Mouse (Mus musculus) duodenum, adult 2 months (tissue): ENCODE measurements around the gene Hnrnpm. TPM values are rescaled to one million over a fixed set of nuclear protein-coding genes. Genes with fewer than 3 reads are reported as not detected.

Experiments
- polyA plus RNA-seq: library from polyadenylated mRNA; depleted of rRNA; stranded (reverse); fragments of >200 nt; gene quantifications from 2 replicates; pipeline ENCODE4 v1.2.3, GENCODE M21; 2012; ENCODE audit warnings: low replicate concordance; rRNA removed

The Hnrnpm gene
- 47.0 and 51.6 TPM in 2 replicates for polyA plus RNA-seq

DNA sequence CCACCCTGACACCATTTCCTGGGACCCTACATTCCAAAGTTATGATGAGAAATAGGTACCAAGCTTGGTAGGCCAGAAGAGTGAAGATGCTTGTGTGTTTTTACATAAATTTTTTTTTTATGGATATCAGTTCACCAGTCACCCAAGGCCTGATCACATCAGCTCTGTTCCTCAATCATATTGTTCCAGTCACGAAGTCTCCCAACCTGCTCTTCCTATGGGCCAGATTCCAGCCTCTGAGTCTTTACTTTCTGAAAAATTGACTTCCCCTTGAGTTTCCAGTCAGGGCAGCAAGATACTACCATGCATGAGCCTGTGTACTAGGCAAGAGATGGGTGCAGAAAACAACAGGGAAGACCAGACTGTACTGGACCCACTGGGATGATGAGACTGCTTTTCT lies at the start of gene Hnrnpm:
TSS of gene Hnrnpm (minus strand) at position 101 of the 400 bp plus-strand sequence.

DNA sequence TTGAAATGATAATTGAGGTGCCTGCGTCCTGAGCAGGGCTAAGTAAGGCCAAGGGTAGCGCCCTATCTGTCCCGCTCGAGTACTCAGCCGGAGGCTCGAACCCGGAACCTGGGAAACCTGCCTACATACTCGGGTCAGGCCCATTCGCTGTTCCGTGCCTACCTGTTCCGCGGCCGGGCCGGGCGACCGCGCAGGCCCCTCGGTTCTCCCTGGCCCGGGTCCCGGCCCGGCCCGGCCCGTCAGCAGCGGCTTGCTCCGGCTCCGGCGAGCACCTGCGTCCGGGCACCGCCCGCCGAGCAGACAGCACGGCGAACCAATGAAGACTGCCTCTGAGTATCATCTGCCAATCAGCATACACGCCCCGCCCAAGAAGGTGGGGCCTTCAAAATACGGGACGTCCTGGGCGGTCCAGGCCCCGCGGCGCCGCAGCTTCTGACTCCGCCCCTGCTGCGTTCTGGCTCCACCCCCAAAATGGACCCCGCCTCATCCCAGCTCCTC lies 31.8 kb upstream of the Hnrnpm start, which contains the start of gene March2:
TSS of gene March2 (minus strand) at position 287 of the 498 bp plus-strand sequence.

DNA sequence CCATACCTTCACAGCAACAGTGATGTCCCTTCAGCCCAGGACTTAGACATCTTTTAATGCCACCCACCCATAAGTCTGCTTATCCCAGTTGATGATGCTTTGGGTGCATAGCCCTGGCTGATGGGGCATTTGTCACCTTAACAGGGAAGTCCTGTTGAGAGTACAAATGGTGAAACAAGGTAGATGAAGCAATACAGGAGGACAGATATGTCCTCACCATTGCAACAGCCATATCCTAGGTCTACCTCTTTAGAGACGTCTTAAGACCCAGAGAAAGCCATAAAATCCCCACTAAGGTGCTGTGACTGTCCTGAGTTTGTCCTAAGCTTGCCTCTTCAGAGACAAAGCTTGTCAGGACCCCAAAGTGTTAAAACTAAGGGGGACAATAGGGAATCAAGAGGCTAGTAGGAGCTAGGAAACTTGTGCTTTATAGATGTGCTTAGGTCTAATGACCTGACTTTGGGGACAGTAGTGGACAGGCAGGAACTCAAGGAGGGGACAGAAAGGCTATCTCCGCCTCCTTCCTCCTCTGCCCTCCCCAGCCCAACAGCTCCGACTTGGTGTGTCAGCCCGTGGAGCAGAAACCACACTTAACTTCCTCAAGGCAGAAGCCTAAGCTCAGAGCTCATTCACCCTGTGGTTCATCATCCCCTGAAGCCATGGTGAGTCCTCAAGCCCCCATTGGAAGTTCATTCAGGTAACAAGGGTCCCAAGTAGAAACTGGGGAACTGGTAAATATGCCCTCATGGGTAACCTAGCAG lies 49.0 kb downstream of the Hnrnpm start, which contains the start of gene Pram1:
TSS of gene Pram1 (plus strand) at position 541 of the 761 bp plus-strand sequence.

DNA sequence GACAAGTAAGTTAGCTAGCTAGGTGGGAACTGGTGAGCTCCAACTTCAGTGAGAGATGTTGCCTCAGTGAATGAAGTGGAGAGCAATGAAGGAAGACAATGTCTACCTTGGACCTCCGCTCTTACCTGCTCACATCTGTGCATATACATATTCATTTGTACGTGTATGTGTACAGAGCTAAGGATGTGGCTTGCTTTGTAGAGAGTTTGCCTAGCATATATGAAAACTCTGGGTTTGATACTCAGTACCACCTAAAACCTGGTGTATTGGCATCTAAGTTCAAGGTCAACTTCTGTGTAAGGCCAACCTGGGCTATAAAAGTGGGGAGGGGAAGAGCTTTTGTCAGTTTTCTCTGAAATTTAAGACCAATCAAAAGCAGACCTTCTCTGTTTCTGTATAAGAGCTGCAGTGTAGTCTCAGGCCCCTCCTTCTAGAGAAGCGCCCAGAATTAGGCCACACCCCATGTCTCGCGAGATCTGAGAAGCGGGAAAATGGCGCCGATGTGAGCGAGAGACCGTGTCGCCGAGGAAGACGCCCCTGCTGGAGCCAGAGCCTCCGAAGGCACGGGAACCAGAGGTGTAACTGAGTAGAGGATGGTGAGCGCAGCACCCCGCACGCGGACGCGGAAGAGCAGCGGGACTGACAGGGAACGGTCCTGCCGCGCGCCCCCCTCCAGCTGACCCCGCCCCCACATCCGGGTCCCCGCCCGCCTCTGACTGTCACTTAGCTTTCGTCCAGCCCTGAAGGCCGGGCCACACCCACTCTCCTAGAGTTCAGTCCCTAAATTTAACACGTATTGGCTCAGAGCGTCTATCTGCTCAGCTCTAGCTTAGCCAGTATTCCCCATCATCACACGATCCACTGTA lies 57.8 kb downstream of the Hnrnpm start, which contains the start of gene Zfp414:
TSS of gene Zfp414 (plus strand) at position 470 of the 866 bp plus-strand sequence.

Other genes starting within 250 kb of the Hnrnpm start
- 21.5 and 30.7 TPM in 2 replicates for gene Adamts10, start 162.7 kb downstream of the Hnrnpm start, polyA plus RNA-seq
- gene Myo1f, start 131.2 kb downstream of the Hnrnpm start, polyA plus RNA-seq, result 1.7 and 4.0 TPM in 2 replicates
- 40.3 and 53.5 TPM in 2 replicates for gene Zfp414, start 57.8 kb downstream of the Hnrnpm start, polyA plus RNA-seq
- 1.3 TPM in 1 of 2 replicates, not detected in the other for gene Pram1, start 48.8 kb downstream of the Hnrnpm start, polyA plus RNA-seq
- 51.8 and 80.7 TPM in 2 replicates for gene March2, start 31.8 kb upstream of the Hnrnpm start, polyA plus RNA-seq
- gene Rab11b, start 73.7 kb upstream of the Hnrnpm start, polyA plus RNA-seq, result 313 and 378 TPM in 2 replicates
- 30.9 and 75.7 TPM in 2 replicates for gene Angptl4, start 95.0 kb upstream of the Hnrnpm start, polyA plus RNA-seq
- 13.8 and 18.4 TPM in 2 replicates for gene Kank3, start 123.7 kb upstream of the Hnrnpm start, polyA plus RNA-seq
- 251 and 364 TPM in 2 replicates for gene Rps28, start 137.7 kb upstream of the Hnrnpm start, polyA plus RNA-seq
- gene Ndufa7, start 137.7 kb upstream of the Hnrnpm start, polyA plus RNA-seq, result 339 and 519 TPM in 2 replicates
- 18.6 and 19.9 TPM in 2 replicates for gene Cd320, start 156.2 kb upstream of the Hnrnpm start, polyA plus RNA-seq
- gene Gm7029, start 187.0 kb upstream of the Hnrnpm start, polyA plus RNA-seq, result not detected in 2 replicates
- gene Kifc1, start 203.8 kb upstream of the Hnrnpm start, polyA plus RNA-seq, result 7.3 and 8.5 TPM in 2 replicates
- 0.24 TPM in 1 of 2 replicates, not detected in the other for gene Platr17, start 218.3 kb upstream of the Hnrnpm start, polyA plus RNA-seq
- 42.4 and 47.2 TPM in 2 replicates for gene Daxx, start 222.6 kb upstream of the Hnrnpm start, polyA plus RNA-seq
- gene Tapbp, start 229.0 kb upstream of the Hnrnpm start, polyA plus RNA-seq, result 220 and 430 TPM in 2 replicates
- gene Zbtb22, start 229.0 kb upstream of the Hnrnpm start, polyA plus RNA-seq, result 65.9 and 84.1 TPM in 2 replicates
- gene Rgl2, start 242.7 kb upstream of the Hnrnpm start, polyA plus RNA-seq, result 88.3 and 111 TPM in 2 replicates